Mouse (Mus musculus) E14TG2a.4 (cell line): ENCODE measurements around the gene Gm47985.
"Not testable (repeated sequence)": the region's sequence is repeated elsewhere in the genome, so short reads cannot be mapped to it uniquely, and the experiment has no call there.

ENCODE experiments used
- CTCF ChIP-seq: conservative IDR thresholded peaks from 2 replicates; pipeline ENCODE4 v1.5.1; 2014; ENCODE audit warnings: low read length
- NANOG ChIP-seq: IDR thresholded peaks from 2 replicates; pipeline ENCODE4 v1.6.1; 2014; ENCODE audit warnings: borderline replicate concordance, low read length, mixed read lengths
- POU5F1 ChIP-seq: IDR thresholded peaks from 2 replicates; pipeline ENCODE4 v1.6.1; 2014; ENCODE audit warnings: low read length, borderline replicate concordance

DNA sequence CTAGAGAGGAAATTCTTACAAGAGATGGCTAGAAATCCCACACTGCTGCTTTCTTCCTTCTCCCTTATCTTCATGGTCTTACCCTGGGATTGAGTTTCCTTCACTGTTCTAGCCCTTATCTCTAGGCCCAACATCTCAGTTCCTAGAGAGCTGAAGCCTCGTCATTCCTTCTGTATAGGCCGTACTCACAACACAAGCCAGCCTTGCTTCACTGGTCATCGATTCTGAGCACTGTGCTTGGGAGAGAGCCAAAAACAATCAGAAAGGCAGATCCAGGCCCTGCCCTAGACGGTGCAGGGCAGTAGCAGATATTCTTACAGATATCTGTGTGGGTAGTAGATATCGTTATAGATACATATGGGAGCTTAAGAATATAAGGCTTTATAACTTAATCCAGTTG, 20.4 kb downstream of the Gm47985 start:
- TF ChIP-seq CTCF, NANOG, POU5F1: not testable (repeated sequence)
